Mouse (Mus musculus): Measurements from ENCODE around the gene Cd200r3. TPM values are rescaled to one million over a fixed set of nuclear protein-coding genes. Genes with fewer than 3 reads are reported as not detected.

The Cd200r3 gene
- polyA plus RNA-seq, 1 experiment from 2014 or later, result 0.34 TPM

DNA sequence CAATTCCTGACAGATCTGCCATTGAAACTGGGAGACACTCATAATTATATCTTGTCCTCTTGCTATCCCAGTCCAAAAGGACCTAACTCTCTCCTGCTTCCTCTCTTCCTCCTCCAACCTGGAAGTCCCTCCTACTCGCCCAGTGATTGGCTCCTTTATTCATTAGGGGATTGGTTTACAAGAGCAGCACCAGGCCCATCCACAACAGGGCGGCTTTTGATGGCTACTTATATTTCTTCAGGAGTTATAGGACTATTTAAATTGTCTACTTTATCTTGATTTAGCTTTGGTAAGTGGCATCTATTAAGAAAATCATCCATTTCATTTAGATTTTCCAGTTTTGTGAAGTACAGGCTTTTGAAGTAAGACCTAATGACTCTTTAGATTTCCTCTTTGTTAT lies 30.6 kb downstream of the Cd200r3 start:
- H3K27ac ChIP-seq, result no peak overlapping the region
- no peaks in the 10 kb centered on the region for H3K27me3 ChIP-seq
- no peak overlapping the region for H3K9ac ChIP-seq
- no peak for ATAC-seq (replicated peaks; ENCODE audit: insufficient number of reproducible peaks, insufficient read depth, low FRiP score, low read depth)
- H3K4me2 ChIP-seq, result no peak overlapping the region
- no peak overlapping the region for H3K4me3 ChIP-seq
- H3K4me1 ChIP-seq (replicated peaks), result no peaks in the 10 kb centered on the region
- H3K9me3 ChIP-seq (replicated peaks), result no peaks in the 10 kb centered on the region
- WGBS, result 75% methylated on average over 2 of the region's 2 CpGs
- H3K36me3 ChIP-seq, result no peaks in the 10 kb centered on the region

DNA sequence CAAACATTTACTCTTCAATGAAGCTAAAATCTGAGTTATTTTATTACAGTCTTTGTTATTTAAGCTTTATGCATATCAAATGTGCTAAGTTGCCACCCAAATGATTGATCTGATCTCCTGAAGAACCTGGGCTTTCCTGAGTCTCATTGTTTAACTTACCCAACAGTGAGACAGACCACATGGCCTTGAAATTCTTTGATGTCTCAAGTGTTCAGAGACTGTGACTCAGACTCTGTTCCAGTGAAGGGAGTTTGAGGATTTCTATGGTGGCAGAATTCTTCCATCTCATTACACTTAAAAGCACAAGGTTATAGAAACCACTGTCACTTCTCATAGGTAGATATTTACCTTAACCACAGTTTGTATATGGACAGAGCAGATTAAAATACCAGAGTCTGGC lies 32.6 kb downstream of the Cd200r3 start:
- H3K4me1 ChIP-seq (replicated peaks), result no peaks in the 10 kb centered on the region
- no peaks in the 10 kb centered on the region for H3K27me3 ChIP-seq

DNA sequence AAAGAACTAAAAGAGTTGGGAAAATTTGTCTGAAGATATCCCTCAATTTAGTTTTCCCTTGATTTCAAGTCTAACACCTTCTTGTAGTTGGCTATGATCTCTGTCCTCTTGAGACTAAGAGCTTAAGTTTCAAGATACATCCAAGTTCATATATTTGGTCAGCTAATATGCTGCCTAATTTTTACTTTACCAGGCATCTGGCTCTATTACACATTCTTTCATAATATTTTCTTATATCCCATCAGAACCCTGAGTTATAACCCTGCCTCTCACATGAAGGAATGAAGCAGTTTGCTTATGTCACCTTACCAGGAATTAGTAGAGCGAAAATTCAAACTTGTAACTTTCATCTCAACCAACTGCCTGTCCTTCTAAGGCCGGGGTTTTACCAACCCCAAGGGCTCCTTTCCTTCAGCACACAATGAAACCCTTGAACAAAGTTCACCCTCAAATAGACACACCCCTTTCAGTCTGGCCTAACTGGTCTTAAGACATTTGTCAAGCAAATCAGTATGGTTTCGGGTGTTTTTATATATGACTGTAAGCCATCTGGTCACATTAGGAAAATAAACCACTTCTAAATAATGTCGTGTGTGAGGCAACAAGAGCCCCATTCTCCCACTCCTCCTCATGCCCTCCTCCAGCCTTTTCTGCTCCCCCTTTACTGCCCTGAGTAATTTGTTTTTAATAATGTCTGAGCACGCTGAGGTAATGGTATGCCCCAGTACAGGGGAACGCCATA lies 33.6 kb downstream of the Cd200r3 start:
- H3K27me3 ChIP-seq, result no peaks in the 10 kb centered on the region
- H3K36me3 ChIP-seq, result no peaks in the 10 kb centered on the region
- 70% methylated on average over 6 of the region's 6 CpGs for WGBS
- no peak overlapping the region for H3K9ac ChIP-seq
- H3K27ac ChIP-seq, result no peak overlapping the region
- H3K9me3 ChIP-seq (replicated peaks), result no peaks in the 10 kb centered on the region
- no peaks in the 10 kb centered on the region for H3K4me1 ChIP-seq (replicated peaks)
- H3K4me2 ChIP-seq, result no peak overlapping the region
- H3K4me3 ChIP-seq, result no peak overlapping the region
- ATAC-seq (replicated peaks; ENCODE audit: insufficient number of reproducible peaks, insufficient read depth, low FRiP score, low read depth), result no peak

More for the DNA sequence above, 32.6 kb downstream of the Cd200r3 start:
- no peak for ATAC-seq (replicated peaks; ENCODE audit: insufficient number of reproducible peaks, insufficient read depth, low FRiP score, low read depth)
- Histone ChIP-seq H3K9me3 (replicated peaks) (no peaks in the 10 kb centered on the region), H3K27ac (no peak overlapping the region), H3K4me3 (no peak overlapping the region), H3K9ac (no peak overlapping the region), H3K4me2 (no peak overlapping the region), H3K36me3 (no peaks in the 10 kb centered on the region)

DNA sequence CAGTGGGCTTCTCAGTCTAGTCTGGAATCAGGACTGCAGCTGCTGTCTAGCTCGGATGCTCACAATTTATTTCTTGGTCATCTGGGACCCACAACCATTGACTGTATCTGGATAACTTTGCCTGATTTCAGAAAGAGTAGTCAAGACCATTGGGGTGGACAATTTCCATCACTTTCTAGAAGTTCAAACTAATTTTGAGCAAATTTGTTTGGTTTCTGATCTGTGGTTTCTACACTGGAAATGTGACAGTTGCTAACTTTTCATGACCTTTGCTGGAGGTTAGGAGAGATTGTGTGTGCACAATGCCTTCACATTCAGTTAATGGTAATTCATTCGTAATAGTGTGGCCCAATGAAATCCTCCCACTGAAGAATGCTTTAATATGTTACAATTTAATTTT lies 34.7 kb downstream of the Cd200r3 start:
- H3K4me3 ChIP-seq, result no peak overlapping the region
- no peaks in the 10 kb centered on the region for H3K27me3 ChIP-seq
- H3K27ac ChIP-seq, result no peak overlapping the region
- no peak overlapping the region for H3K9ac ChIP-seq
- no peak overlapping the region for H3K4me2 ChIP-seq
- no peaks in the 10 kb centered on the region for H3K36me3 ChIP-seq
- H3K9me3 ChIP-seq (replicated peaks), result no peaks in the 10 kb centered on the region
- H3K4me1 ChIP-seq (replicated peaks), result no peaks in the 10 kb centered on the region
- 76% methylated on average over 2 of the region's 2 CpGs for WGBS
- ATAC-seq (replicated peaks; ENCODE audit: insufficient number of reproducible peaks, insufficient read depth, low FRiP score, low read depth), result no peak

DNA sequence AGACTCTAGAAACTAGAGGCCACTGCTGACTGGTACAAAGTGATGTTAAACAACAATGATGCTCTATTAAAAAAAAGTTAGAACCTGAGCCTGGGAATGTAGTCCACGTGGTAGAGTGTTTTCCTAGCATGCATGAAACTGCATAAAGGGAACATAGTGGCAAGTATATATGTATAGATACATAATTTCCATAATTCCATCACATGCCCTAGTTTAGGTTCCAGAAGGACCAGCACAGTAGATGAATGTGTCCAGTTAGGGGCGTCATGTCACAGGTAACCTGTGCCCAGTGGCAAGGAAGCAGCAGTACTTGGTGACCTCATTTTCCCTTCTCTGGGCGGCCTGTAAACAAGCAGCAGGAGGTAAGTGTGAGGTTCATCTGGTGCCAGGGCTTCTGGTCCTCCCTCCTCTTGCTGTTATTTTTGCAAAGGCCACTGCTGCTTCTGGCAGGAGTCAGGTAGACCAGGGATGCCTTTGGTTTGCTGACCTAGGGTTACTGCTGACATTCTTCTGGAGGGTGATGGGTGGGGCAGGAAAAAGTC lies 35.9 kb downstream of the Cd200r3 start:
- no peak for ATAC-seq (replicated peaks; ENCODE audit: insufficient number of reproducible peaks, insufficient read depth, low FRiP score, low read depth)
- Histone ChIP-seq H3K36me3 (no peaks in the 10 kb centered on the region), H3K27me3 (no peaks in the 10 kb centered on the region), H3K9ac (no peak overlapping the region), H3K4me3 (no peak overlapping the region), H3K27ac (no peak overlapping the region), H3K9me3 (replicated peaks) (no peaks in the 10 kb centered on the region), H3K4me1 (replicated peaks) (no peaks in the 10 kb centered on the region), H3K4me2 (no peak overlapping the region)
- 72% methylated on average over 3 of the region's 3 CpGs for WGBS

DNA sequence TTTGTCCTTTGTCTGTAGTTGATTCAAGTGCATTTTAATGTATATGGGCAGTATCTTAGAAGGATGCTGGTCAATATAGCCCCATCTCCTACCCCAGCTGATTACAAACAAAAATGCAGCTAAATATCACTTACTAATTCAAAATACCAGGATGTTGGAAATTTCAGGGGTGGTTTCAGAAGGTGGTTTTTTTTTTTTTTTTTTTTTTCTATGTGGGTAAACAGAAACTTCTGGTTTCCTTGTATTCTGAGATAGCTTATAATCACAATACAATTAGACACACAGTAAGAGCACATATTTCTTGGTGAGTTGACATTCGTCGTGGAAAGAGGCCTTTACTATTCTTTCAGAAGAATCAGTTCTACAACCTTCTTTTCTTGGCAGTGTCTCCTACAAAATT lies 39.5 kb downstream of the Cd200r3 start:
- Histone ChIP-seq H3K9ac (no peak overlapping the region), H3K36me3 (no peaks in the 10 kb centered on the region), H3K27me3 (no peaks in the 10 kb centered on the region), H3K4me1 (replicated peaks) (no peaks in the 10 kb centered on the region), H3K4me2 (no peak overlapping the region), H3K9me3 (replicated peaks) (no peaks in the 10 kb centered on the region), H3K27ac (no peak overlapping the region), H3K4me3 (no peak overlapping the region)
- ATAC-seq (replicated peaks; ENCODE audit: insufficient number of reproducible peaks, insufficient read depth, low FRiP score, low read depth), result no peak
- 68% methylated on average over 2 of the region's 2 CpGs for WGBS

DNA sequence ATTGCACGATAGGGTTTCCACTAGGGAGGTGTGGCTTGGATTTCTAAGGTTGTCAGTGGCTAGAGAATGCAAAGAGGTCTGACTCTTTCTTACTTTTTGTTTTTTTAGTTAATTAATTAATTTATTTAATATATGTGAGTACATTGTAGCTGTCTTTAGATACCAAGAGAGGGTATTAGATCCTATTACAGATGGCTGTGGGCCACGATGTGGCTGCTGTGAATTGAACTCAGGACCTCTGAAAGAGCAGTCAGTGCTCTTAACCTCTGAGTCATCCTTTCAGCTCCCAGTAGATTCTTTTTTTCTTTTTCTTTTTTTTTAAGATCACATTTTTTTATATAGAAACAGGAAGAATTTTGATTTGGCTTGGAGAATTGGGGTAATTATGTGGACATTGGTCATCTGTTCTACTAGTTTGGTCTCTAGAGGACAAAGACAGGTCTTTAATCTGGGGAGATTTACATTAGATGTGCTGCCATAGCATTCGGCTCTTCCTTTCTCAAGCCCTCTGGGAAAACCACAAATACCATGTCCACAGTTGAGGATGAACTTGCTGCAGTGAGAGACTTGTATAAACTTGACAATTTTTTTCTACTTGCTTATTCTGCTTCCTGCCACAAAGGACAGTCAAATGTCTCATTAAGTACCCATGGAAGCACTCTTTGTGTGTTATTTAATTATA lies 40.0 kb downstream of the Cd200r3 start:
- no peak overlapping the region for H3K27ac ChIP-seq
- 59% methylated on average over 3 of the region's 3 CpGs for WGBS
- no peak overlapping the region for H3K4me3 ChIP-seq
- H3K4me2 ChIP-seq, result no peak overlapping the region
- H3K9ac ChIP-seq, result no peak overlapping the region
- ATAC-seq (replicated peaks; ENCODE audit: insufficient number of reproducible peaks, insufficient read depth, low FRiP score, low read depth), result no peak
- no peaks in the 10 kb centered on the region for H3K4me1 ChIP-seq (replicated peaks)
- no peaks in the 10 kb centered on the region for H3K27me3 ChIP-seq
- H3K36me3 ChIP-seq, result no peaks in the 10 kb centered on the region
- H3K9me3 ChIP-seq (replicated peaks), result no peaks in the 10 kb centered on the region

DNA sequence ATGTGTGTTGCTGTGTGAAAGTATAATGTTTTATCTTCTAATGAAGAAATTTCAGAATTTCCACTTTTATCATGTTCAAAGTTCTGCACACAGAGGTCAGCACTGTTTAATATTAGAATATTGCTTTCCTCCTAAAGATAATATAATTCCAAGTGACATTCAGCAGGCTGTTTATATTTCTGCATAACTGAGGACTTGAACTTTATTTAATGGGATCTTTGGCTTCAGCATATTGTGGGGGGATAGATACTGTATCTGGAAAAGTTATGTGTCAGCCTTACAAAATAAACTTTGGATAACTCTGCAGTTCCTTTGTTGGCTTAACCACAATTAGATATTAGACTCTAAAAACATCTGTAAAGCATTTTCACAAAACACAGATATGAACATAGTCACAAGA lies 40.6 kb downstream of the Cd200r3 start:
- H3K9me3 ChIP-seq (replicated peaks), result no peaks in the 10 kb centered on the region
- no peaks in the 10 kb centered on the region for H3K27me3 ChIP-seq
- ATAC-seq (replicated peaks; ENCODE audit: insufficient number of reproducible peaks, insufficient read depth, low FRiP score, low read depth), result no peak
- H3K9ac ChIP-seq, result no peak overlapping the region
- no peaks in the 10 kb centered on the region for H3K4me1 ChIP-seq (replicated peaks)
- no peak overlapping the region for H3K4me3 ChIP-seq
- H3K36me3 ChIP-seq, result no peaks in the 10 kb centered on the region
- H3K4me2 ChIP-seq, result no peak overlapping the region
- no peak overlapping the region for H3K27ac ChIP-seq

DNA sequence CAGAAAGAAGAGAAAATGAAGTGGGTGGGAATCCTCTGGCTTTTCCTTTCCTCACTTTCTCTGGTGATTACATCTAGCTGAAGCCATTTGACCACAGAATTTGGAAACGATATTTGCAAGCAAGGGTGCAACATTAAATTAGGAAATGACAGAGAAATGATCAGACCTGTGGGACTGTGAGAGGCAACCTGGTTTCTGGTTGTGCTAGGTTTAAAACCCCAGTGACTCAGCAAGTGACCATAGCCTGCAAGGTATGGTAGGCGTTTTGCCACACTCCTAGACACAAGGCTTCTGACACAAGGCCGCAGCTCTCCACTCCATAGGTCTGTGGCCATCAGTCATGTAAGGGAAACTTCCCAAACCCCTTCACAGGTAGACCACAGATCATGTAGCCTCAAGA lies 41.4 kb downstream of the Cd200r3 start:
- 69% methylated on average over 3 of the region's 3 CpGs for WGBS

DNA sequence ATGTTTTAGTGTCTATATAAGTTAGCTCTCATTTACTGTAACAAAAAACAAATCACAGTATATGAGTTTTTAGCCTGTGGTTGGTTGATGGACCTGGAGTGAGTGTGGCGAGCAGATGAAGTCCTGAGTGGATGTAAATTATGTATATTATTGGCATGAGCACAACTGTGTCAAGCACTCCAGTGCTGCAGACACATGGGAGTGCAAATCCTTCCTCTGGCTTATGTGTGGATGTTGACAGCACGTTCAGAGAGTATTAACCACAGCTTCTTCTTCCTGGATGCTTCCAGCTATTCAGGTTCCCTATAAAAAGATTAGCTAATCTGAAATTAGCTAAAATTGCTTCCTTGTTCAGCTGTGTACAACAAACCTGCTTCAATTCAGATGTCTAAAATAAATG lies 42.6 kb downstream of the Cd200r3 start:
- Histone ChIP-seq H3K9ac (no peak overlapping the region), H3K27me3 (no peaks in the 10 kb centered on the region), H3K9me3 (replicated peaks) (no peaks in the 10 kb centered on the region), H3K27ac (no peak overlapping the region), H3K36me3 (no peaks in the 10 kb centered on the region), H3K4me2 (no peak overlapping the region), H3K4me1 (replicated peaks) (no peaks in the 10 kb centered on the region), H3K4me3 (no peak overlapping the region)
- WGBS, result 55% methylated on average over 2 of the region's 2 CpGs
- no peak for ATAC-seq (replicated peaks; ENCODE audit: insufficient number of reproducible peaks, insufficient read depth, low FRiP score, low read depth)

More for the DNA sequence above, 41.4 kb downstream of the Cd200r3 start:
- no peak for ATAC-seq (replicated peaks; ENCODE audit: insufficient number of reproducible peaks, insufficient read depth, low FRiP score, low read depth)
- Histone ChIP-seq H3K9ac (no peak overlapping the region), H3K4me3 (no peak overlapping the region), H3K4me2 (no peak overlapping the region), H3K27ac (no peak overlapping the region), H3K9me3 (replicated peaks) (no peaks in the 10 kb centered on the region), H3K4me1 (replicated peaks) (no peaks in the 10 kb centered on the region), H3K27me3 (no peaks in the 10 kb centered on the region), H3K36me3 (no peaks in the 10 kb centered on the region)

DNA sequence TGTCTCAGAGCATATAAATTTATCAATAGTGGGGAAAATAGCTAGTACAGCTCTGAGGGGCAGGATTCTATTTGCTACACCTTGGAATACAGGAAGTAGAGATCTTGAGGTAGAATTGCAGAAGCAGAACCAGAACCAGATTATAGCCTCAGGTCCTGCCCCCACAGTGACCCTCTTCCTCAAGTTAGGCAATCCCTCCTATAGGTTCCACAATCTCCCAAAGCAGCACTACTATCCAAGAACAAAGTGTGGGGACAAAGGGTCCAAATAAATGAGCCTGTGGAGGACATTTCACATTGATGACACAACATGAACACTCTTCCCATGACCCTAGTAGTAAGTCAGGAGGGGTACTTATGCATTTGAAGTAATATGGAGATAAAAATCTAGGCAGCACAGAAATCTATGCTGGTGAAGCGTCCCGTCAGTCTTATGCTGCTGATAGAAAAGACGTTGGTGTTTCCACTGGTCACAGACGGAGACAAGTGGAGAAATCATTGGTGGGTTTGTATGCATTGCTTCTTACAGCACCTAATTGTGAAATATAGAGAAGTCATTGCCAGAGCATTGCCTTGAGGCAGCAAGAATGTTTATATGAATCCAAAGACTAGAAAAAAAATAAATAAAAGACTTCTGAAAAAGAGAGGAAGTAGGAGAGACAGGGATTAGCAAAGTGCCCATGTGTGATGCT lies 45.3 kb downstream of the Cd200r3 start:
- no peak overlapping the region for H3K4me2 ChIP-seq
- no peak for ATAC-seq (replicated peaks; ENCODE audit: insufficient number of reproducible peaks, insufficient read depth, low FRiP score, low read depth)
- H3K4me3 ChIP-seq, result no peak overlapping the region
- H3K4me1 ChIP-seq (replicated peaks), result no peaks in the 10 kb centered on the region
- H3K9me3 ChIP-seq (replicated peaks), result no peaks in the 10 kb centered on the region
- H3K36me3 ChIP-seq, result no peaks in the 10 kb centered on the region
- H3K9ac ChIP-seq, result no peak overlapping the region
- 82% methylated on average over 4 of the region's 4 CpGs for WGBS
- no peaks in the 10 kb centered on the region for H3K27me3 ChIP-seq
- no peak overlapping the region for H3K27ac ChIP-seq

Data from heart, embryonic 15.5 days (tissue).